Mouse (Mus musculus) embryonic facial prominence, embryonic 11.5 days (tissue): ENCODE data around the gene Myoz2. TPM values are rescaled to one million over a fixed set of nuclear protein-coding genes. Genes with fewer than 3 reads are reported as not detected.

Experiments
- ATAC-seq: fragments of 200-750 bp; cut with Nextera tagmentation; replicated peaks from 2 replicates; pipeline ENCODE4 v1.8.0; 2017; ENCODE audit warnings: low read depth; ENCODE audit not compliant: insufficient number of reproducible peaks, low FRiP score, low TSS enrichment
- DNase-seq: peaks from one replicate; pipeline ENCODE4 v3.0.0-alpha.2; 2015; ENCODE audit warnings: low spot score
- H3K27ac ChIP-seq: fragments of 300-500 bp; sonication (generic); replicated peaks from 2 replicates; pipeline ENCODE4 v1.5.1; 2014; ENCODE audit warnings: mild to moderate bottlenecking, low read depth, low read length, control low read depth
- H3K27me3 ChIP-seq: fragments of 300-500 bp; sonication (generic); 2 replicates; pipeline ENCODE4 v1.6.1; 2014; ENCODE audit warnings: mild to moderate bottlenecking, low read length, moderate library complexity, mixed read lengths; ENCODE audit not compliant: control insufficient read depth, insufficient read depth
- H3K36me3 ChIP-seq: fragments of 300-500 bp; sonication (generic); replicated peaks from 2 replicates; pipeline ENCODE4 v1.6.1; 2014; ENCODE audit warnings: low read depth, mild to moderate bottlenecking, low read length, moderate library complexity, mixed read lengths; ENCODE audit not compliant: control insufficient read depth, insufficient read depth
- H3K4me1 ChIP-seq: fragments of 300-500 bp; sonication (generic); 2 replicates; pipeline ENCODE4 v1.6.1; 2014; ENCODE audit warnings: low read length, mixed read lengths; ENCODE audit not compliant: control insufficient read depth, insufficient read depth
- H3K4me2 ChIP-seq: fragments of 300-500 bp; sonication (generic); 2 replicates; pipeline ENCODE4 v1.6.1; 2014; ENCODE audit warnings: low read depth, mild to moderate bottlenecking, control low read depth, low read length, moderate library complexity
- H3K4me3 ChIP-seq: fragments of 300-500 bp; sonication (generic); 2 replicates; pipeline ENCODE4 v1.5.1; 2014; ENCODE audit warnings: low read depth, low read length, control low read depth
- H3K9ac ChIP-seq: fragments of 300-500 bp; sonication (generic); replicated peaks from 2 replicates; pipeline ENCODE4 v1.6.1; 2014; ENCODE audit warnings: mild to moderate bottlenecking, control low read depth, low read length
- H3K9me3 ChIP-seq: fragments of 300-500 bp; sonication (generic); replicated peaks from 2 replicates; pipeline ENCODE4 v1.6.1; 2016; ENCODE audit warnings: mild to moderate bottlenecking, low read length, inconsistent platforms, mixed read lengths; ENCODE audit not compliant: control insufficient read depth
- WGBS: fragments of 180-500 bp; shearing (Covaris S2); extraction: QIAGEN DNeasy Blood & Tissue Kit; methylation state at CpG from one replicate; pipeline ENCODE4 v1.1.7; 2014; 5-methylcytosine and 5-hydroxymethylcytosine counted together
- polyA plus RNA-seq: library from polyadenylated mRNA; unstranded; fragments of >200 nt; fragmentation: Nextera tagmentation; extraction: Ambion mirVana; gene quantifications from 2 replicates; pipeline ENCODE4 v1.2.1, GENCODE M21; 2014

Myoz2 gene
- polyA plus RNA-seq, 1 experiment from 2014 or later = 1.3 TPM

DNA sequence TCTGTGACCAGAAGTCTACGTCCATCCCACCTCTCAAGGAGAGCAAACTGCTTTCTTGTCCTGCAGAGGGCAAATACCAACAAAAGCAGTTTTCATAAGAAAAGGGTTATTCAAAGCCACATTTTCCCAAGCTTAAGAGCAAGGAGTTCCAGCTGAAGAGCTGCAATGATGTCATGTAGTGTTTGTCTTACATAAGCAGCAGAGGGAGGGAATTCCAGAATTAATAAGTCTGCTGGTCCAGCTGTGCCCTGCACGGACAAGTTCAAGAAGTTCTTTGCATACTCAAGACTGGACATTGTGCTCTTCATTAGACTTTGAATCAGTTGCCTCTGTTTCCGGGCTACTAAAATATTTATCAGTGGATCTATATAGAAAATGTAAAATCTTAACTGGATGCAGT is 33.8 kb downstream of the Myoz2 start:
- no peak overlapping the region for H3K9ac ChIP-seq
- no peak for DNase-seq
- 74% methylated on average over 3 of the region's 3 CpGs for WGBS
- no peak overlapping the region for H3K4me3 ChIP-seq
- H3K27me3 ChIP-seq = no peaks in the 10 kb centered on the region
- no peak overlapping the region for H3K4me2 ChIP-seq
- no peaks in the 10 kb centered on the region for H3K36me3 ChIP-seq
- H3K27ac ChIP-seq = no peak overlapping the region
- no peaks in the 10 kb centered on the region for H3K9me3 ChIP-seq
- H3K4me1 ChIP-seq = no peaks in the 10 kb centered on the region
- no peak for ATAC-seq

DNA sequence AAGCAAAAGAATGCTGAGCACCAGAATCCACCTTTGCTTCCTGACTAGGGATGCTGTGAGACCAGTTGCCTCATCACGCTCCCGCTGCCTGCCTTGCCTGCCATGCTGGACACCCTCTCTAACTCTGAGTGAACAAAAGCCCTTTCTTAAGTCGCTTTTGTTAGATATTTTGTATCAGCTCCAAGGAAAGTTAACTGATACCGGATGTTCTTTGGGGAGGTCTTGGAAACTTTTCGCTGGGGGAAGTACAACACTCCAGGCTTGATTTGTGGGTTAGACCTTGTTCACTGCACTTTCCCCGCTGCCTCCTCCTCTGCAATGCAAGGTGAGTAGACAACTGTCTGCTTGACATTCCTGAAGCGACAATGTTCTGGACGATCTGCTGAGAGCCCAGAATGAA is 36.3 kb downstream of the Myoz2 start:
- no peak overlapping the region for H3K9ac ChIP-seq
- no peak overlapping the region for H3K4me2 ChIP-seq
- H3K4me3 ChIP-seq = no peak overlapping the region
- no peaks in the 10 kb centered on the region for H3K36me3 ChIP-seq
- 61% methylated on average over 8 of the region's 8 CpGs for WGBS
- no peaks in the 10 kb centered on the region for H3K27me3 ChIP-seq
- no peak overlapping the region for H3K27ac ChIP-seq
- no peaks in the 10 kb centered on the region for H3K4me1 ChIP-seq
- H3K9me3 ChIP-seq = no peaks in the 10 kb centered on the region
- DNase-seq = no peak
- ATAC-seq = no peak

GRCm38 (mm10) chr3:122996968-122997367 is 37.8 kb downstream of the Myoz2 start:
- 72% methylated on average over 1 of the region's 1 CpGs for WGBS
- Histone ChIP-seq H3K4me3 (no peak overlapping the region), H3K4me1 (no peaks in the 10 kb centered on the region), H3K27ac (no peak overlapping the region), H3K9ac (no peak overlapping the region), H3K36me3 (no peaks in the 10 kb centered on the region), H3K27me3 (no peaks in the 10 kb centered on the region), H3K4me2 (no peak overlapping the region), H3K9me3 (no peaks in the 10 kb centered on the region)
- DNase-seq (no peak), ATAC-seq (no peak)

DNA sequence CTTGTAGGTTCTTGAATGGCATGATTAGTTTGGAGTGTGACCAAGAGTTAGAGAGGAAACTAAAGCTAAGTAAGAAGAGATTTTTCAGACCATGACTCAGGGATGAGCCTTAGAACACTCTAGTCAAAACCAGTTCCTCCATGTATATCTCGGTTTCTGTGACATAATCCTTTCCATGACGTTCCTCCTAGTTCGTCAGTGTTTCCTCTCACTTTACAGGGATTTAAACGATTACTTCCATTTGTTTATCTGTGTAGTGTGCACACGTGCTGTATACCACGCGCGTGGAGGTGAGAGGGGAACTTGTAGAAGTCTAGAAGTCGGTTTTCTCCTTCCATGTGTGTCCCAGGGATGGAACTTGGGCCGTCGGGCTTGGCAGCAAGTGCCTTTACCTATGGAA is 47.9 kb downstream of the Myoz2 start:
- H3K9me3 ChIP-seq = no peaks in the 10 kb centered on the region
- no peaks in the 10 kb centered on the region for H3K36me3 ChIP-seq
- DNase-seq (no peak), ATAC-seq (no peak)
- H3K4me1 ChIP-seq = no peaks in the 10 kb centered on the region
- no peak overlapping the region for H3K9ac ChIP-seq
- WGBS = 90% methylated on average over 11 of the region's 11 CpGs
- H3K4me3 ChIP-seq = no peak overlapping the region
- H3K4me2 ChIP-seq = no peak overlapping the region
- H3K27me3 ChIP-seq = no peaks in the 10 kb centered on the region
- H3K27ac ChIP-seq = no peak overlapping the region

DNA sequence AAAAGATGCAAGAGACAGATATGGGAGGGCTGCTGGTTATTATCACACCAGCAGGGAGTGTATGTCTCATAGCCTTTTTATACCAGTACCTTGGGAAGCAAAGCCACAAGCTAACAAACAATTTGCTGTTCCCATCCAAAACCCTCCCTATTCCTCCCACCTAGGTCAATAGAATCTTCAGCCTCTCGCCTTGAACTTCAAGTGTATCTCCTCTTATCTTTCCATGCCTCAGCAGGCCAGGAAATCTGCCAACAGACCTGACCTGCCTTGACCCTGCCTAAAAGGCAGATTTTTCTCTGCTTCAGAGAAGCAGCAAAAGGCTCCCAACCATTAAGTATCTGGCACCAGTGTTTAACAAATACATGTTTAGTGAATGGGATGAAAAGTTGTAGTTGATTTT is 48.4 kb downstream of the Myoz2 start:
- Histone ChIP-seq H3K4me2 (no peak overlapping the region), H3K4me3 (no peak overlapping the region), H3K4me1 (no peaks in the 10 kb centered on the region), H3K27ac (no peak overlapping the region), H3K27me3 (no peaks in the 10 kb centered on the region), H3K36me3 (no peaks in the 10 kb centered on the region), H3K9me3 (no peaks in the 10 kb centered on the region), H3K9ac (no peak overlapping the region)
- 56% methylated on average over 1 of the region's 1 CpGs for WGBS
- DNase-seq (no peak), ATAC-seq (no peak)

DNA sequence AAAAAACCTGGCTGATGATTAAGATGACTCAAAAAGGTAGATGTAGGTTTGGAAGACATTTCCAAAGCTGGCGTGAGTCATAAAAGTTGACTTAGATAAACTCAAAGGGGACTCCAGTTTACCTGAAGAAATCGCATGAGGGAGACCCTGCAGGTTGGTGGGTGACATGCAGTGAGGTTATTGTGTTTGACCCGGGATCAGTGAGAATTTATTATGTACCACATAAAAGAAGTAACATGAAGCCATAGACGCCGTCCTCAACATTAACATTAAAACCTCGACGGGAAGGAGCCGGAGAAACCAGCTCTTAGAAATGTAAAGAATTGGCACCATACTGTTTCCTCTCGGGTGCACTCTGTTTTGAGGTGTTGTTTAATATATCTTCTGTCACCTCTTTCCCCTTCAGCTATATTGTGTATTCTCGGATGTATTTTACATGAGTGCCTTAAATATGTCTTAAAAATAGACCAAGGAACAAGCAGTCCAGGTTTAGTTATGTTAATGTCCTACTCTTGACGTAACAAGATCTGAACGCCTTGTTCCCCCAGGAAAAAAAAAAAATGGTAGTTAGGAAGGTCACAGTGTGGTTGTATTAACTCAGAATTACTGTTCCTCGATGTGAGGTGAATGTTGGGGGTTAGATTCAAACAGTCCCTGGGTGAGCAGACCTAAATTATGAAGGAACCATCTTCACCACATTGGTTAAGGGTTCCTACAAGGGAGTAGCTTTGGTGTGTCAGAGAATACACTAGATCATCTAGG is 49.5 kb downstream of the Myoz2 start:
- no peaks in the 10 kb centered on the region for H3K4me1 ChIP-seq
- ATAC-seq (no peak), DNase-seq (peak; percentile 41)
- 0 out of 2 replicates have a peak overlapping the region, but pooled peaks have one; percentile 89 for H3K27ac ChIP-seq
- WGBS = 19% methylated on average over 13 of the region's 13 CpGs
- H3K4me2 ChIP-seq = peak overlapping the region; percentile 52
- no peaks in the 10 kb centered on the region for H3K9me3 ChIP-seq
- no peaks in the 10 kb centered on the region for H3K36me3 ChIP-seq
- no peaks in the 10 kb centered on the region for H3K27me3 ChIP-seq
- peak overlapping the region; percentile 74 for H3K4me3 ChIP-seq
- H3K9ac ChIP-seq = peak overlapping the region; percentile 96

DNA sequence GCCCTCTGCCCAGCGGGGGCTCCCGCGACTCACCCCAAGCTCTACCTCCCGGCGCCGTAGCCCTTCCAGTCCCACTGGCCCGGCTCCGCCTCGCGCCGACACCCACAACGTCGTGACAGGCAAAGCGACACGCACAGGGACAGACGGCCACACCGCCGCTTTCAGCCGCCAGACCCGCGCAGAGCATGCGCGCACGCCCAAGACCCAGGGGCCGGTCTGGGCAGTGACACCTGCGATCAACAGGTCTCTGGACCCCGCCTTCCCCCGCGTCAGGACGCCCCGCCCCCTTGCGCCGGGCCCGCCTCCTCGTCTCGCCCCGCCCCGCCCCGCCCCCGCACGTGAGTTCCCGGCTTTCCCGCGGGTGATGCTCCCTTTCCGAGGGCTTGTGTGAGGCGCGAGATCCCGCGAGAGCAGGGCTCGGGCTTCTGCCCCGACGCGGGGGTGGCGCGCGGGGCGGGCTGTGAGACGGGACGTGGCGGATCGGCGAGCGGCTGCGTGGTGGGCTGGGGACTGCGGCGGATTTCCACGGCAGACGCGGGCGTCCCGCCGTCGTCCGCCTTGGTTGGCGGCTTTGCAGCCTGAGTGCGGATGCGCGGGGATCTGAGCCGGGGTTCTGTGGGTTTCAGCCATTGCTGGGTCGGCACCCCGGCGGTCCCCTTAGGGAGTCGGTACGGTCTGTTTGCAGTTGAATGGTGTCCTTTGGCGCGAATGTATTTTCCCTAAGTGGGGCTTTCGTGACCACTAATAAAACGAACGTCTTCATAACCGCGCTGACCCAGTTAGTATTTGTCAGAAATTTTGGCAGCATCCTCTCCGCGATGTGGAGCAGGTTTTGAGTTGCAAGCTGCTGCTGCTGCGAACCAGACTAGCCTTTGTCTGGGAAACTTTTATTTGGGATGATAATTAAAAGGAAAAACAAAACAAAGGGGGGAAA is 50.3 kb downstream of the Myoz2 start, which contains the start of gene Usp53:
Gene Usp53 (minus strand): TSS at position 262 of the 934 bp plus-strand sequence.
- Histone ChIP-seq H3K36me3 (no peaks in the 10 kb centered on the region), H3K27me3 (no peaks in the 10 kb centered on the region), H3K9ac (peak within 1 kb of the TSS; percentile 96), H3K4me2 (peak within 1 kb of the TSS; percentile 57), H3K4me3 (peak within 1 kb of the TSS; percentile 74), H3K27ac (peak within 1 kb of the TSS; percentile 89), H3K9me3 (no peaks in the 10 kb centered on the region), H3K4me1 (no peaks in the 10 kb centered on the region)
- DNase-seq (peak; percentile 96), ATAC-seq (peak; percentile 98)
- under 1% methylated on average over 70 of the region's 94 CpGs for WGBS

GRCm38 (mm10) chr3:122983849-122984248 is 51.0 kb downstream of the Myoz2 start:
- Histone ChIP-seq H3K9me3 (no peaks in the 10 kb centered on the region), H3K4me1 (no peaks in the 10 kb centered on the region), H3K36me3 (no peaks in the 10 kb centered on the region), H3K4me2 (peak overlapping the region; percentile 57), H3K27me3 (no peaks in the 10 kb centered on the region), H3K4me3 (peak overlapping the region; percentile 74), H3K27ac (peak overlapping the region; percentile 68), H3K9ac (peak overlapping the region; percentile 51)
- peak; percentile 74 for DNase-seq
- under 1% methylated on average over 30 of the region's 30 CpGs for WGBS
- peak; percentile 86; the same call in 1 of the 2 replicates for ATAC-seq
